Mouse (Mus musculus) brown adipose tissue, adult 24 weeks (tissue): ENCODE data around the gene Gm21209. TPM values are rescaled to one million over a fixed set of nuclear protein-coding genes. Genes with fewer than 3 reads are reported as not detected.
"Not testable (repeated sequence)": the region's sequence is repeated elsewhere in the genome, so short reads cannot be mapped to it uniquely, and the experiment has no call there.

Source experiments
- H3K27ac ChIP-seq: fragments of 200-500 bp; replicated peaks from 2 replicates; pipeline ENCODE4 v1.5.1; 2012; ENCODE audit warnings: low read depth, mild to moderate bottlenecking, low read length
- H3K4me1 ChIP-seq: fragments of 200-500 bp; 2 replicates; pipeline ENCODE4 v1.6.1; 2012; ENCODE audit warnings: low read length, mixed read lengths; ENCODE audit not compliant: control insufficient read depth, insufficient read depth, insufficient read length
- H3K4me3 ChIP-seq: fragments of 200-500 bp; 2 replicates; pipeline ENCODE4 v1.5.1; 2012; ENCODE audit warnings: low read depth, mild to moderate bottlenecking, low read length, moderate library complexity; ENCODE audit not compliant: insufficient read depth
- polyA plus RNA-seq: library from polyadenylated mRNA; stranded (reverse); fragments of >200 nt; gene quantifications from 2 replicates; pipeline ENCODE4 v1.2.4, GENCODE M21; 2012; ENCODE audit not compliant: missing spikeins, insufficient read depth, insufficient read length

Gene Gm21209
- not detected in 2 replicates for polyA plus RNA-seq

DNA sequence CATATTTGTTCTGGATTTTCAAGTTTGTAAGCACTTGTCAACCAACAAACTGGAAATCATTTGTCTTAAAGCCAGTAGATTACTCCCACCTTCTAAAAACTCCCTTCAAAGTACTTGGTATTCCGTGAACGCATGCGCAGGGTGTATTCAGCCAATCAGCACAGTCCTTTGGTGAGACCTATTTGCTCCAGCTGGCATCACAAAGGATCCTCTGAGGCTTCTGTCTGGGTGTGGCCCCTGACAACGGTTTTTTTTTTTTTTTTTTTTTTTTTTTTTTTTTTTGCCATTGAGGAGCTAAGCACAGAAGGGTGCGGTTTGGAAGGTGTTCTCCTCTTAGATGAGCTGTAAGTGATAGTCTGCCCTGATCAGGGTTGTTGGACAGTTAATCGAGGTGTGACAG lies at the start of gene Gm21209:
Gene Gm21209, plus strand, starts transcription at position 301 of the 400 bp plus-strand sequence.
- not testable (repeated sequence) for H3K4me3 ChIP-seq, H3K4me1 ChIP-seq, H3K27ac ChIP-seq
